In genomic region chr3:38934780-38935179, GRCm38 (mm10) we compare ENCODE assay signal across 11 mouse cellular contexts. TPM values are rescaled to one million over a fixed set of nuclear protein-coding genes. Genes with fewer than 3 reads are reported as not detected.
DNase-seq lines count a peak whose midpoint lies in the region; ATAC-seq lines count a peak whose summit lies in the region.
"Had no signal": no experiment of that assay in that cellular context is flagged by ENCODE, and none has a peak within 500 bp of the region (broad histone marks: within the 10 kb centered on the region; RNA-seq: fewer than 3 reads in every experiment).

No protein-coding gene starts in this region.

- H3K36me3 ChIP-seq in embryonic facial prominence, embryonic 13.5 days: peaks cover 3% of the 10 kb centered on the region; the same call in 1 of the 2 replicates
- H3K36me3 ChIP-seq in midbrain, embryonic 16.5 days (ENCODE audit: control insufficient read depth, insufficient read depth, low read length): no peaks in the 10 kb centered on the region

- 43% methylated on average over 7 of the region's 7 CpGs for WGBS in embryonic facial prominence, embryonic 13.5 days
- WGBS in midbrain, embryonic 16.5 days: 25% methylated on average over 7 of the region's 7 CpGs

- peak overlapping the region; percentile 39 for H3K27ac ChIP-seq in embryonic facial prominence, embryonic 13.5 days
- no peak overlapping the region for H3K27ac ChIP-seq in midbrain, embryonic 16.5 days (ENCODE audit: low read length)
- H3K27ac ChIP-seq: macrophage had no signal

- DNase-seq in layer of hippocampus, adult 11-12 months (ENCODE audit: low spot score): peak; percentile 32
- DNase-seq in layer of hippocampus, postnatal 25 days (ENCODE audit: extremely low spot score in 1 of 2, low spot score in 1 of 2): no peak
- peak; percentile 63 to 65 for DNase-seq in frontal cortex, postnatal 36 days (ENCODE audit: low spot score in 2 of 2)
- no peak for DNase-seq in spleen, postnatal 14 days (ENCODE audit: low spot score in 2 of 2)
- no peak for DNase-seq in spleen, adult 12 weeks (ENCODE audit: low spot score)
- DNase-seq: cerebellum, adult 2 months had no signal

- no peak overlapping the region for H3K9ac ChIP-seq in embryonic facial prominence, embryonic 13.5 days
- H3K9ac ChIP-seq in midbrain, embryonic 16.5 days (ENCODE audit: low read depth, low read length): no peak overlapping the region

- H3K4me3 ChIP-seq in embryonic facial prominence, embryonic 13.5 days: no peak overlapping the region
- H3K4me3 ChIP-seq in midbrain, embryonic 16.5 days (ENCODE audit: low read depth, low read length): no peak overlapping the region

- no peak for ATAC-seq in embryonic facial prominence, embryonic 13.5 days (ENCODE audit: insufficient number of reproducible peaks, insufficient read depth, low FRiP score, low TSS enrichment, low read depth)
- ATAC-seq in midbrain, embryonic 16.5 days: peak; percentile 64
- no peak for ATAC-seq in granulocyte monocyte progenitor cell, adult 5-6 weeks (replicated peaks; ENCODE audit: poor library complexity, severe bottlenecking)

- H3K27me3 ChIP-seq in embryonic facial prominence, embryonic 13.5 days: no peaks in the 10 kb centered on the region
- H3K27me3 ChIP-seq in midbrain, embryonic 16.5 days (ENCODE audit: control insufficient read depth, insufficient read depth, low read depth, low read length): no peaks in the 10 kb centered on the region

- no peaks in the 10 kb centered on the region for H3K9me3 ChIP-seq in embryonic facial prominence, embryonic 13.5 days
- H3K9me3 ChIP-seq in midbrain, embryonic 16.5 days (replicated peaks; ENCODE audit: control insufficient read depth, low read length, poor library complexity, severe bottlenecking): no peaks in the 10 kb centered on the region

- H3K4me1 ChIP-seq in embryonic facial prominence, embryonic 13.5 days: peaks cover 52% of the 10 kb centered on the region
- H3K4me1 ChIP-seq in midbrain, embryonic 16.5 days (ENCODE audit: control insufficient read depth, insufficient read depth, low read length): peaks cover 10% of the 10 kb centered on the region; the same call in 1 of the 2 replicates

- H3K4me2 ChIP-seq in embryonic facial prominence, embryonic 13.5 days: peak overlapping the region; percentile 26
- H3K4me2 ChIP-seq in midbrain, embryonic 16.5 days (ENCODE audit: low read length): 0 out of 2 replicates have a peak overlapping the region, but pooled peaks have one; percentile 6

RNA-seq across cellular contexts. Expression of gene Fat4, which starts 48.0 kb away (rescaled TPM):
- total RNA-seq in layer of hippocampus, postnatal 25 days (2021): 10 to 100 TPM; 25.6 to 38.7 TPM
- polyA plus RNA-seq in embryonic facial prominence, embryonic 13.5 days (2015; fragmentation: Nextera tagmentation; extraction: Ambion mirVana): 19.6 and 23.9 TPM in 2 replicates
- 5.9 and 6.8 TPM in 2 replicates for polyA plus RNA-seq in midbrain, embryonic 16.5 days (2015; fragmentation: Nextera tagmentation; extraction: Ambion mirVana)
- not detected in 2 replicates for total RNA-seq in granulocyte monocyte progenitor cell, adult 5-6 weeks (2014; fragmentation: Nextera tagmentation)
- not detected in 2 replicates for total RNA-seq in granulocyte monocyte progenitor cell, adult 5-6 weeks (2017)
- total RNA-seq: MEL had no signal

Comparison
In these comparisons a context has a peak if more than half of its experiments do, and no peak if none do; other contexts are left out.
1. DNase-seq: peak in layer of hippocampus, adult 11-12 months (single experiment) and frontal cortex, postnatal 36 days (2 of 2); none in layer of hippocampus, postnatal 25 days (0 of 2), spleen, postnatal 14 days (0 of 2) and spleen, adult 12 weeks (single experiment).
2. RNA of gene Fat4, which starts 48.0 kb away (total RNA-seq): 25.6 to 38.7 TPM in layer of hippocampus, postnatal 25 days; not detected in granulocyte monocyte progenitor cell, adult 5-6 weeks; every median in the first group is over 10 times any median in the second.